Mouse (Mus musculus) limb, embryonic 11.5 days (tissue): ENCODE results near the gene Xpo1. TPM values are rescaled to one million over a fixed set of nuclear protein-coding genes. Genes with fewer than 3 reads are reported as not detected.

Source experiments
- polyA plus RNA-seq: library from polyadenylated mRNA; unstranded; fragments of >200 nt; fragmentation: Nextera tagmentation; extraction: Ambion mirVana; gene quantifications from 2 replicates; pipeline ENCODE4 v1.2.1, GENCODE M21; 2014

Gene Xpo1
- polyA plus RNA-seq, 1 experiment from 2014 or later, result 179 TPM

Other genes with a start within 250 kb of the Xpo1 start
- 1.6 and 2.5 TPM in 2 replicates for gene Fam161a, start 248.5 kb upstream of the Xpo1 start, polyA plus RNA-seq
- gene Usp34, start 50.9 kb downstream of the Xpo1 start, polyA plus RNA-seq, result 35.9 and 36.9 TPM in 2 replicates
- 144 and 150 TPM in 2 replicates for gene Ahsa2, start 242.0 kb downstream of the Xpo1 start, polyA plus RNA-seq